Mouse (Mus musculus) liver, postnatal 0 days (tissue): Measurements from ENCODE around the gene Ccno. TPM values are rescaled to one million over a fixed set of nuclear protein-coding genes. Genes with fewer than 3 reads are reported as not detected.

Source experiments
- ATAC-seq: fragments of 200-750 bp; cut with Nextera tagmentation; 2 replicates; pipeline ENCODE4 v1.8.0; 2017; ENCODE audit warnings: mild to moderate bottlenecking, moderate library complexity
- DNase-seq: peaks from one replicate; pipeline ENCODE4 v3.0.0-alpha.2; 2016
- H3K27ac ChIP-seq: fragments of 300-500 bp; sonication (generic); 2 replicates; pipeline ENCODE4 v1.5.1; 2014; ENCODE audit warnings: antibody characterized with exemption, moderate library complexity, mild to moderate bottlenecking, low read depth
- H3K27me3 ChIP-seq: fragments of 300-500 bp; sonication (generic); 2 replicates; pipeline ENCODE4 v1.6.1; 2014; ENCODE audit warnings: low read length, control low read depth, mixed read lengths; ENCODE audit not compliant: insufficient read depth
- H3K36me3 ChIP-seq: fragments of 300-500 bp; sonication (generic); replicated peaks from 2 replicates; pipeline ENCODE4 v1.6.1; 2014; ENCODE audit warnings: mild to moderate bottlenecking, control low read depth, low read length, moderate library complexity, mixed read lengths; ENCODE audit not compliant: insufficient read depth
- H3K4me1 ChIP-seq: fragments of 300-500 bp; sonication (generic); 2 replicates; pipeline ENCODE4 v1.6.1; 2014; ENCODE audit warnings: antibody characterized with exemption, mild to moderate bottlenecking, control low read depth; ENCODE audit not compliant: insufficient read depth
- H3K4me2 ChIP-seq: fragments of 300-500 bp; sonication (generic); 2 replicates; pipeline ENCODE4 v1.6.1; 2014; ENCODE audit warnings: low read depth, mild to moderate bottlenecking, low read length, moderate library complexity, mixed read lengths
- H3K4me3 ChIP-seq: fragments of 300-500 bp; sonication (generic); 2 replicates; pipeline ENCODE4 v1.5.1; 2014; ENCODE audit warnings: low read depth, low read length
- H3K9ac ChIP-seq: fragments of 300-500 bp; sonication (generic); replicated peaks from 2 replicates; pipeline ENCODE4 v1.6.1; 2014; ENCODE audit warnings: mild to moderate bottlenecking, moderate library complexity
- H3K9me3 ChIP-seq: fragments of 300-500 bp; sonication (generic); 2 replicates; pipeline ENCODE4 v1.6.1; 2016; ENCODE audit warnings: mild to moderate bottlenecking, control low read depth, low read length, mixed read lengths
- CTCF ChIP-seq: sonication (generic); IDR thresholded peaks from 2 replicates; pipeline ENCODE4 v1.5.1; 2016; ENCODE audit warnings: antibody characterized with exemption, low read depth
- EP300 ChIP-seq: IDR thresholded peaks from 2 replicates; pipeline ENCODE4 v1.6.1; 2016; ENCODE audit warnings: antibody characterized with exemption, low read depth, mild to moderate bottlenecking
- WGBS: fragments of 180-500 bp; shearing (Covaris S2); extraction: QIAGEN DNeasy Blood & Tissue Kit; methylation state at CpG from one replicate; pipeline ENCODE4 v1.1.7; 2014; ENCODE audit not compliant: insufficient replicate concordance; 5-methylcytosine and 5-hydroxymethylcytosine counted together
- polyA plus RNA-seq: library from polyadenylated mRNA; unstranded; fragments of >200 nt; fragmentation: Nextera tagmentation; extraction: Ambion mirVana; gene quantifications from 2 replicates; pipeline ENCODE4 v1.2.1, GENCODE M21; 2015

Ccno gene
- polyA plus RNA-seq, 1 experiment from 2014 or later, result 0.58 TPM

GRCm38 (mm10) chr13:112988866-112989265 lies 1.3 kb downstream of the Ccno start:
- H3K4me1 ChIP-seq, result peaks cover 16% of the 10 kb centered on the region
- H3K4me2 ChIP-seq, result peak overlapping the region; percentile 86
- TF ChIP-seq EP300 (no peak), CTCF (no peak)
- ATAC-seq (no peak), DNase-seq (no peak)
- peak overlapping the region; percentile 58 for H3K4me3 ChIP-seq
- 2% methylated on average over 19 of the region's 19 CpGs for WGBS
- H3K9ac ChIP-seq, result no peak overlapping the region
- H3K9me3 ChIP-seq, result no peaks in the 10 kb centered on the region
- no peaks in the 10 kb centered on the region for H3K36me3 ChIP-seq
- no peak overlapping the region for H3K27ac ChIP-seq
- H3K27me3 ChIP-seq, result peaks cover 85% of the 10 kb centered on the region

- Histone ChIP-seq H3K9me3 (no peaks in the 10 kb centered on the region), H3K36me3 (no peaks in the 10 kb centered on the region), H3K9ac (no peak overlapping the region), H3K27ac (no peak overlapping the region), H3K4me1 (peaks cover 20% of the 10 kb centered on the region), H3K27me3 (peaks cover 87% of the 10 kb centered on the region), H3K4me2 (peak overlapping the region; percentile 86), H3K4me3 (peak overlapping the region; percentile 58)
- no peak for DNase-seq
- TF ChIP-seq EP300, result no peak
- no peak for TF ChIP-seq CTCF
- WGBS, result 3% methylated on average over 23 of the region's 23 CpGs
- no peak for ATAC-seq
These were observed 1.9 kb downstream of the Ccno start for GRCm38 (mm10) chr13:112989541-112989940.

GRCm38 (mm10) chr13:112990346-112990745 lies 2.7 kb downstream of the Ccno start:
- Histone ChIP-seq H3K4me1 (peaks cover 20% of the 10 kb centered on the region), H3K27me3 (peaks cover 92% of the 10 kb centered on the region), H3K27ac (no peak overlapping the region), H3K9ac (no peak overlapping the region), H3K9me3 (no peaks in the 10 kb centered on the region), H3K36me3 (no peaks in the 10 kb centered on the region), H3K4me3 (0 out of 2 replicates have a peak overlapping the region, but pooled peaks have one; percentile 58), H3K4me2 (peak overlapping the region; percentile 86)
- no peak for TF ChIP-seq CTCF
- TF ChIP-seq EP300, result peak; percentile 9; the same call in 1 of the 2 replicates
- DNase-seq (peak; percentile 41), ATAC-seq (no peak)
- 9% methylated on average over 4 of the region's 4 CpGs for WGBS

GRCm38 (mm10) chr13:112993531-112994152 lies 6.0 kb downstream of the Ccno start, which contains the start of gene Mcidas:
Gene Mcidas (plus strand): TSS chr13:112993845.
- Histone ChIP-seq H3K9ac (no peak within 1 kb of the TSS), H3K4me3 (peak within 1 kb of the TSS; percentile 41), H3K4me1 (peaks cover 15% of the 10 kb centered on the region), H3K27ac (no peak within 1 kb of the TSS), H3K27me3 (peaks cover 91% of the 10 kb centered on the region), H3K9me3 (no peaks in the 10 kb centered on the region), H3K4me2 (peak within 1 kb of the TSS; percentile 69), H3K36me3 (no peaks in the 10 kb centered on the region)
- TF ChIP-seq EP300 (no peak), CTCF (no peak)
- no peak for DNase-seq
- WGBS, result under 1% methylated on average over 58 of the region's 63 CpGs
- ATAC-seq, result peak; percentile 46

GRCm38 (mm10) chr13:112994191-112994590 lies 6.6 kb downstream of the Ccno start:
- Histone ChIP-seq H3K4me1 (peaks cover 16% of the 10 kb centered on the region), H3K4me3 (peak overlapping the region; percentile 41), H3K9ac (no peak overlapping the region), H3K9me3 (no peaks in the 10 kb centered on the region), H3K36me3 (no peaks in the 10 kb centered on the region), H3K4me2 (peak overlapping the region; percentile 69), H3K27ac (no peak overlapping the region), H3K27me3 (peaks cover 91% of the 10 kb centered on the region)
- ATAC-seq (peak; percentile 73), DNase-seq (peak; percentile 77)
- TF ChIP-seq CTCF (peak; percentile 82), EP300 (no peak)
- WGBS, result 3% methylated on average over 25 of the region's 25 CpGs

GRCm38 (mm10) chr13:112996407-112996806 lies 8.8 kb downstream of the Ccno start:
- 50% methylated on average over 4 of the region's 4 CpGs for WGBS
- no peak for TF ChIP-seq EP300
- no peak for TF ChIP-seq CTCF
- no peak overlapping the region for H3K9ac ChIP-seq
- DNase-seq (no peak), ATAC-seq (no peak)
- H3K36me3 ChIP-seq, result no peaks in the 10 kb centered on the region
- H3K4me1 ChIP-seq, result peaks cover 12% of the 10 kb centered on the region
- H3K9me3 ChIP-seq, result no peaks in the 10 kb centered on the region
- peaks cover 89% of the 10 kb centered on the region for H3K27me3 ChIP-seq
- no peak overlapping the region for H3K27ac ChIP-seq
- no peak overlapping the region for H3K4me2 ChIP-seq
- H3K4me3 ChIP-seq, result no peak overlapping the region
